Mouse (Mus musculus) brain, embryonic 14.5 days (tissue): ENCODE results near the gene Lpgat1. TPM values are rescaled to one million over a fixed set of nuclear protein-coding genes. Genes with fewer than 3 reads are reported as not detected.

ENCODE experiments used
- DNase-seq: peaks from one replicate; pipeline ENCODE4 v3.0.0-alpha.2; 2011; ENCODE audit warnings: low read depth
- CTCF ChIP-seq: fragments of 200-500 bp; IDR thresholded peaks from 2 replicates; pipeline ENCODE4 v1.5.1; 2012; ENCODE audit warnings: inconsistent platforms, mild to moderate bottlenecking, moderate library complexity, borderline replicate concordance; ENCODE audit not compliant: insufficient read depth, insufficient read length; ENCODE audit errors: extremely low read depth
- POLR2A ChIP-seq: fragments of 200-500 bp; IDR thresholded peaks from 2 replicates; pipeline ENCODE4 v1.6.1; 2012; ENCODE audit warnings: mild to moderate bottlenecking, inconsistent platforms, borderline replicate concordance; ENCODE audit not compliant: poor library complexity, insufficient read depth, insufficient read length, severe bottlenecking; ENCODE audit errors: extremely low read depth
- polyA plus RNA-seq: library from polyadenylated mRNA; depleted of rRNA; stranded (reverse); fragments of >200 nt; gene quantifications from 2 replicates; pipeline ENCODE4 v1.2.3, GENCODE M21; 2012

Gene Lpgat1
- polyA plus RNA-seq, 1 experiment = 36.8 TPM

DNA sequence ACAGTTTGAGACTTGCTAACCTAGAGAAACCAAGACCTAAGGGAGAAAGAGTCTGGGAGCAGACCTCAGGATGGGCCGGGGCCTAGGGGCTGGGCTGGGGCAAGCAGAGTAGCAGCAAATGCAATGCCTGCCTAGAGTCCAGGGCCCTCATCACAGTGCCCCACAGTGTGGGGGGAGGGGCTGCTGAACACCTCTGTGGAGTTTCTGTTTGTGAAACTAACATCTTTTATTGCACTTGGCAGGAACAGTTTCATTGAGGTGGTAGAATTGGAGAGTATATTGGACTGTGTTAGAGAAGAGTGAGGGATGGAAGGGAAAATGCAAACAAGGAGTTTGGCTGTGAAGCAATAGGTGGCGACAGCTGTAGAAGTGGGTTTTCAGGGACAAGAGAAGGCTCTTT, 21.1 kb downstream of the Lpgat1 start:
- TF ChIP-seq CTCF (no peak), POLR2A (no peak)
- no peak for DNase-seq

DNA sequence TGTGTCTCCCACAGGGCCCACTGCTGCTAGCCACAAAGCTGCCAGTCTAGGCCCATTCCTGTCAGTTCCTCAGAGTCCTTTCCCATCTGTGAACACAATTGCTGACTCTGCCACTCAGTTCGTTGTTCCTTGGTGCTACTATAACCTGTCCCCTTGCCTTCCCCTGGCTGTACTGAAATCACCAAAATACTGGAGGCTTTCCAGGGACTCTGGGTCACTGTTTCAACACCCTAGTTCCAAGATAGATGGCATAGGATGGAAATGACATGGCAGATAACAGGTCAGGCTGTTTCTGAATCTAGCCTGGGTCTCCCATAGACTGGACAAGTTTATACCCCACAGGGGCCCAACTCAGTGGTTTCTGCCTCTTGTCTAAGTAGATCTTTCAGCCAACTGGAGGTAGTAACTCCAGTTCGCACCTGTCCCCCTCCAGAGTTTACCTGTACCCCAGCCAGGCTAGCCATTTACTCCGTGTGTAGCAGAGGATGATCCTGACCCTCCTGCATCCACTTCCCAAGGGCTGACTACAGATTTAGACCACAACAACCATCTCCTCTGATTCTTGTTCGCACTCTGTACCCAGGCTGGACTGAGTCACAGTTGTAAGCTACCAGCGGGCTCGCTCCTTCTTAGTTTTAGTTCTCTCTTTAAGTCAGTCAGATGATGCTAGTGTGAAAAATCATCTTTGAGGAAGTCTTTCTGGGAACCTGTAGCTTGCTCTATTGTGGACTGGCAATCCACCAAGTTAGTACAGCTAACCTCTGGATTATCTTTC, 23.1 kb downstream of the Lpgat1 start:
- DNase-seq = no peak
- no peak for TF ChIP-seq CTCF
- TF ChIP-seq POLR2A = no peak

DNA sequence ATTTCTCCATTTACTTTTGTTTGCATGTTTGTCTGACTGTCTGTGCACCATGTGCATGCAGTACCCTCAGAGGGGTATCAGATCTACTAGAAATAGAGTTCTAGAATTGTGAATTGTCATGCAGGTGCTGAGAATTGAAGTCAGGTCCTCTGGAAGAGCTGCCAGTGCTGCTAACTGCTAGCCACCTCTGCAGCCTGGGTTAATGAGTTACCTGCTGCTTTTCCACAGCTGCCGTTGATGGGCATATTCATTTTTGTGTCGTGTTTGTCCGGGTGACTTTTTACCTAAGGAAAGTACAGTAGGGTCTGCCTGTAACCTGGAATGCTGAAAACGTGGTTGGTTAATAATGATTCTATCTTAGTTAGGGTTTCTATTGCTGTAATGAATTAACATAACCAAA, 24.0 kb downstream of the Lpgat1 start:
- no peak for DNase-seq
- TF ChIP-seq CTCF (no peak), POLR2A (no peak)

DNA sequence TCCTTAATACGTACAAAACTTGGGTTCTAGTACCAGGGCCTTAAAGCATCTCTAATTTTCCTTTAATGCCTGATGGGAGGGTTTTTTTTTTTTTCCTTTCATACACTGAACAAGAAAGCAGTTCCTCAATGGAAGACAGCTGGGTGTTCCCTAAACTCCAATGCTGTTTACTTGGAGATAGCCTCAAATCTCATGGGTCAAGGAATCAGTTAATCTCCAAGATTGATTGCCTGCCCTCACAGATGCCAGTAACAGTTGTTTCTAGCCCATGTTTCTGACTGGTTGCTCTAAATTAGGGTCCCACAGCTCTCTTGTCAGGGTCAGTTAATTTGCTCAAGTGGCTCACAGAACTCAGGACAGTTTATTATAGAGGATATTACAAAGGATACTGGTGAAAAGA, 30.8 kb downstream of the Lpgat1 start:
- DNase-seq = no peak
- TF ChIP-seq POLR2A (no peak), CTCF (no peak)

DNA sequence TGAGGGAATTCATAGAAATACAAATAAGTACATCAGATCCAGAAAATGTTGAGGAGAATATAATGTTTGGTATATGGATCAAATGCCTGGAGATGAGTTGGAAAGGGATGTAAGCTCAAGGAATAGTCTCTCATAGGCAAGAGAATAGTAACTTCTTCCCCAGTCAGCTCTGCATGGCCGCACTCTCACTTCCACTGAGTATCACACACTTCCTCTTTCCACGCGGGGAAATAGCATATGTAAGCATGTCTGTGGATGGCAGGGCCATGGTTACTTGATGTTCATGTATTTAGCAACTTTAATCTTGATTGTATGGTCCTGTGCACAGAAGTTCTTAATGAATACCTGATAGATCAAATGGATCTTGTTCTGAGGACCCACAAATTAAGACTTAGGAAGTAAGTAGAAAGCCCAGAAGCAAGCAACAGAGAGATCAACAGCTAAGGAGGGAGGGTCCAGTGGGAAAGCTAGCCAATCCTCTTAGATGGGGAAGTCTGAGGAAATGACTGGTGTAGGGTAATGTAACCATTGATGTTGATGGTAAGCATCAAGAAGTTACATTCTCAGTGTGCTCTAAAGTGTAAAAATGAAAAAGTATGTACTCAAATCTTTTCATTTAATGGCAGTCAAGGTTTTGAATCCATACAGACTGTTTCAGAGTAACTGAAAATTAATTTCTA, 39.0 kb downstream of the Lpgat1 start:
- DNase-seq = no peak
- TF ChIP-seq POLR2A (no peak), CTCF (no peak)

DNA sequence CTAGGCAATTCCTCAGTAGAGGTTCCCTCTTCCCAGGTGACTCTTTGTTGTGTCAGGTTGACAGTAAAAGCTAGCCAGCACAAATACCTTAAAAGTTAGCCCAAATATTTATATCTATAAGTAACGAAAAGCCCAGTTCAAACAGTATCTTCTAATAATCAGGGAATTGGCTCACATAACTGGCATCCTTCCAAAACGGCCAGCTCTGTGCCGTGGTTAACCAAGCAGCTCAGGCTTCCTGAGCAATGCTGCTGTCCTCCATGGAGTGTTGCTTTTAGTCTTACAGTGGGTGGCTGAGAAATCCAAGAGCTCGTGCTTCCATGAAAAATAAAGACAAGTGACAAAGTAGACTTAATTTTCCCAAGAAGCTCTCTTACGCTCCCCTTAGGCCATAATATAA, 56.5 kb downstream of the Lpgat1 start:
- TF ChIP-seq POLR2A = no peak
- TF ChIP-seq CTCF = no peak
- DNase-seq = no peak

DNA sequence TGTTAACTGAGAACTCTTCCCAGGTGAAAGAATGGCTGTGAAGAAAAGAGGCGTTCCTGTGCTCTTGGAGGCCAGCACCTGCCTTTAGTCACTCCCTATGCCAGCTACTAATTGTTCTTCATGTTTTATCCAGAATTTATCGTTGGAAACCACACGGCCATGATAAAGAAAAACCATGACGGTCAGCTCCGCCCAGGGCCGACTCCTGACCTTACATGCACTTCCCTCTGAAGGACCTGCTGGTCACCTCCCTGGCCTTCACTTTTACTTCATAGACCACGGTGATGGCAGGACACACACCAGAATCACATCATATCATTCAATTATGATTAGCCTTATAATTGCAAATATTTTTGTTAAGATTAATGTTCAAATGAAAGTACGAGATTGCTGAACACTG, 57.5 kb downstream of the Lpgat1 start:
- DNase-seq = no peak
- TF ChIP-seq POLR2A (no peak), CTCF (no peak)

DNA sequence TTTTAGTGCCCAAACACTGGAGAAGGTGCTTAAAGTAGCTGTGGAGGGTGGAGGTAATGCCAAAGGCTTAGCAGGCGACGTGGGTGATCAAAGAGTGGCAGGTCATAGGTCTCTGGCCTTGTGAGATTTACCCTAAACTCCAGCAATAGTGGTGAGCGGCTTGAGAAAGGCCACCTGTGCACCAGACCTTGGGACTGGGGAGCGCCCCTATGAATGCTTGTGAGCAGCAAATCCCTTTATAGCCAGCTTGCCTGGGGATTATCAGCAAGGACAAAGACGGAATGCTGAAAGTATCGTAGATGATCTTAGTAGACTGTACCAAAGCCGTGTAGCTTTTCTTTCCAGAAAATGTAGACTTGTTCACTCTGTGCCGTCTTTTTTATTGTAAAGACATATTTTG, 59.9 kb downstream of the Lpgat1 start:
- TF ChIP-seq POLR2A = no peak
- TF ChIP-seq CTCF = no peak
- DNase-seq = no peak

DNA sequence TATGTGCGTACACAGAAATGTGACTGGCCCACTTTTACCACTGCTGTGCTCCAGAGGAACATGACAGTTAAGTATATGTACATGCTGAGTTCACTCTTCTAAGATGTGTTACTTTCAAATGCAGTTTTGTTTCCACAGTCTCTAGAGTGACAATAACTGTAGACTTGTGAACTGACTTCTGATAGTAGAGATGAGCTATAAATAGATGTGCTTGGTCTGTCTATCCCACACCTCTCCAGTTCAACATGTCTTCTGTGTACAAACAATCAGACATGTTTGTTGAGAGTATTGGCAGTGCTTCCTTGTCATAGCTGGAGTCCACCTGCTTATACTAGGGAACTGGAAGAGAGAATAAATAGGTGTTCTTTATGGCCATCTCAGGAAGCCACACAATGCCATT, 62.8 kb downstream of the Lpgat1 start:
- TF ChIP-seq CTCF (no peak), POLR2A (no peak)
- no peak for DNase-seq

DNA sequence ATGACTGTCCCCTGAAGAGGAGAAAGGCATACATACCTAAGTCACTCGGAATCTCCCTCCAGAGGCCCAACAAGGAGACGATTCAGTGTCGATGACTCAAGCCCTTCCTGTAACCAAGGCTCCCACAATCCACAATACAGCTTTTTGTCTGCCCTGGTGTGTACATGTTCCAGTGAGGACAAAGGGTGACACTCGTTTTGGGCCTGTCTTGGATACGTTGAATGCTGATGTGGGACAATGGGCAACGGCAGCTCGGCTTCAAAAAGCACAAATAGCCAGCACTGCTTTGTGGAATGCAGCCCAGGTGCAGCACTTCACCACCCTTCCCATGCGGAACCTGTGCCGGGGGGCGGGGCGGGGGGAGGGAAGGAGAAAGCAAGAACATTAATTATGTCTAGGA, 67.5 kb downstream of the Lpgat1 start:
- no peak for TF ChIP-seq POLR2A
- TF ChIP-seq CTCF = no peak
- DNase-seq = no peak

DNA sequence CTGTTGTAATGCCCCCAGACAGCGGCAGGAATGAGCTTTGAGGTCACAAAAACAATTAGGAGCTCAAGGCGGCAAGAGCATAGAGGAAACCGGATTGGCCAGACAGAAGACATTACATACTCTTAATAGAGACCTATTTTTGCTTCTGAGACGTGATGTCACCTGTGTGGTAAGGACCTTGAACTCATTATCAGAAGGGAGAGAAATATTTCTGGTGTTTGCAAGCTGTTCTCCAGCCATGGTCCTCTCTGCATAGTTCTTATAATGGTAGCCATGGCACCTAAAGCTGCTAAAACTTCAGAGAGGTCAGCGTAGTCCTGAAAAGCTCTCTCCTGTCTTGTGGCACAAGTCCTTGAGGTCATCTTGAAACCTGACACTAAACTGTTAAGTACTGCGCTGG, 68.6 kb downstream of the Lpgat1 start:
- no peak for DNase-seq
- no peak for TF ChIP-seq CTCF
- TF ChIP-seq POLR2A = no peak

DNA sequence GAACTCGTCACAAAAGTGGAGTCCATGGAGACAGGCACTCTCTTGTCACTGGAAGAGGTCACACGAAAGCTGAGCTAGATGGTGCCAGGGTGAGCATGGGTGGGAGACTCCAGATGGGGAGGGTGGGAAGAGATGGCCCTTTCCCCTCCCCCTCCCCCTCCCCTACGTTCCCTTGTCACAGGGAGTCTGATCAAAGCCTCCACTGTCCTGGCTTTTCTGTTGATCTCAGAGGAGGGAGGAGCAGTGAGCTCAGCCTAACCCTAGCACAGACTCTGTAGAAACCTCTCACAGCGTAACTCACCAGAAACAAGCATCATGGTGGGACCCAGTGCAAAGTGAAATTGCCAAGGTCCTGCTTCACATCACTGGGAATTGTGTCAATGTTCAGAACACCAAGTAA, 69.7 kb downstream of the Lpgat1 start:
- no peak for DNase-seq
- no peak for TF ChIP-seq CTCF
- no peak for TF ChIP-seq POLR2A
